Mouse (Mus musculus) myocyte (in vitro differentiated cells): Measurements from ENCODE around the gene Gpr182. TPM values are rescaled to one million over a fixed set of nuclear protein-coding genes. Genes with fewer than 3 reads are reported as not detected.

Source experiments
- H3K27me3 ChIP-seq: one replicate; pipeline ENCODE4 v1.6.1; 2011; ENCODE audit not compliant: control insufficient read depth, insufficient read depth, insufficient read length
- H3K36me3 ChIP-seq: one replicate; pipeline ENCODE4 v1.6.1; 2011; ENCODE audit not compliant: control insufficient read depth, insufficient read depth
- H3K4me2 ChIP-seq: one replicate; pipeline ENCODE4 v1.6.1; 2011; ENCODE audit warnings: low read depth, control low read depth
- H3K4me3 ChIP-seq: one replicate; pipeline ENCODE4 v1.5.1; 2011; ENCODE audit warnings: mild to moderate bottlenecking, control low read depth, moderate library complexity
- H3K79me2 ChIP-seq: one replicate; pipeline ENCODE4 v1.6.1; 2011; ENCODE audit not compliant: control insufficient read depth, insufficient read depth
- H3ac ChIP-seq: one replicate; pipeline ENCODE4 v1.6.1; 2011; ENCODE audit not compliant: control insufficient read depth, insufficient read length
- CEBPB ChIP-seq: IDR thresholded peaks from 2 replicates; pipeline ENCODE4 v1.6.1; 2011; ENCODE audit warnings: mild to moderate bottlenecking, moderate library complexity; ENCODE audit not compliant: poor library complexity, insufficient read depth, severe bottlenecking
- E2F4 ChIP-seq: IDR thresholded peaks from one replicate; pipeline ENCODE4 v1.6.1; 2011; ENCODE audit warnings: mild to moderate bottlenecking, control low read depth, moderate library complexity; ENCODE audit not compliant: insufficient read depth
- MAX ChIP-seq: IDR thresholded peaks from one replicate; pipeline ENCODE4 v1.6.1; 2011; ENCODE audit warnings: low read depth, mild to moderate bottlenecking, control low read depth
- MYOD1 ChIP-seq, 3 experiments: IDR thresholded peaks; one replicate each; pipeline ENCODE4 v1.6.1; 2011; ENCODE audit warnings: control low read depth in 2 of 3, low read depth in 2 of 3, mild to moderate bottlenecking in 2 of 3, moderate library complexity in 1 of 3; ENCODE audit not compliant: insufficient read length in 2 of 3, control insufficient read depth in 1 of 3
- MYOG ChIP-seq, 3 experiments: IDR thresholded peaks; one replicate each; pipeline ENCODE4 v1.6.1; 2011; ENCODE audit warnings: control low read depth in 2 of 3, low read depth in 2 of 3, mild to moderate bottlenecking in 2 of 3; ENCODE audit not compliant: insufficient read length in 2 of 3, control insufficient read depth in 1 of 3, insufficient read depth in 1 of 3
- POLR2A ChIP-seq: IDR thresholded peaks from one replicate; pipeline ENCODE4 v1.6.1; 2011; ENCODE audit warnings: low read depth, mild to moderate bottlenecking, control low read depth, moderate library complexity; ENCODE audit not compliant: insufficient read length
- POLR2AphosphoS2 ChIP-seq: IDR thresholded peaks from one replicate; pipeline ENCODE4 v1.6.1; 2011; ENCODE audit warnings: low read depth, control low read depth; ENCODE audit not compliant: insufficient read length
- REST ChIP-seq: IDR thresholded peaks from one replicate; pipeline ENCODE4 v1.6.1; 2011; ENCODE audit warnings: mild to moderate bottlenecking, control low read depth, moderate library complexity; ENCODE audit not compliant: insufficient read depth, insufficient read length
- SRF ChIP-seq: IDR thresholded peaks from one replicate; pipeline ENCODE4 v1.6.1; 2011; ENCODE audit warnings: low read depth; ENCODE audit not compliant: control insufficient read depth, insufficient read length
- TCF12 ChIP-seq: IDR thresholded peaks from one replicate; pipeline ENCODE4 v1.6.1; 2011; ENCODE audit warnings: mild to moderate bottlenecking, control low read depth; ENCODE audit not compliant: poor library complexity, insufficient read depth, severe bottlenecking
- TCF3 ChIP-seq: IDR thresholded peaks from one replicate; pipeline ENCODE4 v1.6.1; 2011; ENCODE audit warnings: low read depth, control low read depth; ENCODE audit not compliant: insufficient read length
- USF1 ChIP-seq: IDR thresholded peaks from one replicate; pipeline ENCODE4 v1.6.1; 2011; ENCODE audit warnings: low read depth, mild to moderate bottlenecking, control low read depth, moderate library complexity
- polyA plus RNA-seq: library from polyadenylated mRNA; unstranded; fragments of >200 nt; fragmentation: generic; extraction: Trizol; gene quantifications from one replicate; pipeline ENCODE4 v1.2.1, GENCODE M21; 2012; ENCODE audit warnings: missing spikeins

The Gpr182 gene
- polyA plus RNA-seq, 1 experiment: 0.11 TPM

GRCm38 (mm10) chr10:127721671-127722418, 29.7 kb downstream of the Gpr182 start:
- Histone ChIP-seq H3K4me3 (no peak overlapping the region), H3K4me2 (no peak overlapping the region), H3K27me3 (peaks cover 58% of the 10 kb centered on the region), H3ac (no peak overlapping the region), H3K36me3 (no peaks in the 10 kb centered on the region), H3K79me2 (no peaks in the 10 kb centered on the region)
- TF ChIP-seq TCF12 (no peak), MYOD1 (IDR thresholded peaks at IDR 0.05; ENCODE audit: control insufficient read depth in 1 of 3, insufficient read length in 2 of 3, low read depth in 2 of 3) (no peak), POLR2AphosphoS2 (no peak), TCF3 (no peak), REST (no peak), MYOG (IDR thresholded peaks at IDR 0.05; ENCODE audit: control insufficient read depth in 1 of 3, insufficient read depth in 1 of 3, insufficient read length in 2 of 3, low read depth in 2 of 3) (no peak), E2F4 (no peak), SRF (no peak), POLR2A (no peak), USF1 (no peak), CEBPB (no peak), MAX (no peak)

- no peak for TF ChIP-seq E2F4
- no peak for TF ChIP-seq USF1
- no peak for TF ChIP-seq MYOD1 (IDR thresholded peaks at IDR 0.05; ENCODE audit: control insufficient read depth in 1 of 3, insufficient read length in 2 of 3, low read depth in 2 of 3)
- no peak for TF ChIP-seq MYOG (IDR thresholded peaks at IDR 0.05; ENCODE audit: control insufficient read depth in 1 of 3, insufficient read depth in 1 of 3, insufficient read length in 2 of 3, low read depth in 2 of 3)
- TF ChIP-seq REST: no peak
- TF ChIP-seq TCF3: no peak
- no peak for TF ChIP-seq MAX
- no peak for TF ChIP-seq SRF
- TF ChIP-seq POLR2AphosphoS2: no peak
- H3ac ChIP-seq: no peak overlapping the region
- no peaks in the 10 kb centered on the region for H3K36me3 ChIP-seq
- H3K4me2 ChIP-seq: no peak overlapping the region
- H3K79me2 ChIP-seq: no peaks in the 10 kb centered on the region
- no peaks in the 10 kb centered on the region for H3K27me3 ChIP-seq
- H3K4me3 ChIP-seq: no peak overlapping the region
Observed at GRCm38 (mm10) chr10:127712736-127713135, 38.8 kb downstream of the Gpr182 start.

- Histone ChIP-seq H3K36me3 (no peaks in the 10 kb centered on the region), H3K79me2 (no peaks in the 10 kb centered on the region), H3ac (no peak overlapping the region), H3K27me3 (no peaks in the 10 kb centered on the region), H3K4me3 (no peak overlapping the region), H3K4me2 (no peak overlapping the region)
- TF ChIP-seq CEBPB: no peak
- TF ChIP-seq TCF12: no peak
- no peak for TF ChIP-seq REST
- TF ChIP-seq MYOG (IDR thresholded peaks at IDR 0.05; ENCODE audit: control insufficient read depth in 1 of 3, insufficient read depth in 1 of 3, insufficient read length in 2 of 3, low read depth in 2 of 3): no peak
- no peak for TF ChIP-seq USF1
- TF ChIP-seq POLR2A: no peak
- no peak for TF ChIP-seq POLR2AphosphoS2
Observed at GRCm38 (mm10) chr10:127710331-127710730, 41.2 kb downstream of the Gpr182 start.

GRCm38 (mm10) chr10:127708850-127709370, 42.6 kb downstream of the Gpr182 start:
- no peak overlapping the region for H3K4me2 ChIP-seq
- H3ac ChIP-seq: no peak overlapping the region
- no peaks in the 10 kb centered on the region for H3K79me2 ChIP-seq
- no peaks in the 10 kb centered on the region for H3K36me3 ChIP-seq
- H3K4me3 ChIP-seq: no peak overlapping the region
- no peaks in the 10 kb centered on the region for H3K27me3 ChIP-seq
- no peak for TF ChIP-seq MYOD1 (IDR thresholded peaks at IDR 0.05; ENCODE audit: control insufficient read depth in 1 of 3, insufficient read length in 2 of 3, low read depth in 2 of 3)
- TF ChIP-seq TCF3: no peak
- TF ChIP-seq USF1: no peak
- no peak for TF ChIP-seq SRF
- no peak for TF ChIP-seq E2F4
- no peak for TF ChIP-seq MYOG (IDR thresholded peaks at IDR 0.05; ENCODE audit: control insufficient read depth in 1 of 3, insufficient read depth in 1 of 3, insufficient read length in 2 of 3, low read depth in 2 of 3)
- TF ChIP-seq POLR2AphosphoS2: no peak
- TF ChIP-seq TCF12: no peak
- TF ChIP-seq REST: no peak
- TF ChIP-seq POLR2A: no peak
- no peak for TF ChIP-seq MAX
- TF ChIP-seq CEBPB: no peak
